In genomic region chr15:89068226-89068625, GRCm38 (mm10) we compare ENCODE assay signal across 14 mouse cellular contexts. TPM values are rescaled to one million over a fixed set of nuclear protein-coding genes. Genes with fewer than 3 reads are reported as not detected.
DNase-seq lines count a peak whose midpoint lies in the region; ATAC-seq lines count a peak whose summit lies in the region.
"Had no signal": no experiment of that assay in that cellular context is flagged by ENCODE, and none has a peak within 500 bp of the region (broad histone marks: within the 10 kb centered on the region; RNA-seq: fewer than 3 reads in every experiment).

No protein-coding gene starts in this region.

- H3K4me2 ChIP-seq in kidney, embryonic 16.5 days (replicated peaks; ENCODE audit: low read depth, low read length) = peak overlapping the region; percentile 48
- peak overlapping the region; percentile 40 for H3K4me2 ChIP-seq in limb, embryonic 12.5 days
- H3K4me2 ChIP-seq: liver, embryonic 15.5 days; midbrain, embryonic 11.5 days had no signal

- WGBS in kidney, embryonic 16.5 days = 30% methylated on average over 26 of the region's 26 CpGs
- 39% methylated on average over 26 of the region's 26 CpGs for WGBS in limb, embryonic 12.5 days

- no peak for ATAC-seq in kidney, embryonic 16.5 days (ENCODE audit: low FRiP score, low TSS enrichment)
- ATAC-seq in limb, embryonic 12.5 days (ENCODE audit: insufficient number of reproducible peaks, insufficient read depth, low FRiP score, low TSS enrichment, low read depth) = no peak
- no peak for ATAC-seq in erythroid progenitor cell, adult 5-6 weeks (replicated peaks; ENCODE audit: low FRiP score, poor library complexity, severe bottlenecking)

- H3K36me3 ChIP-seq in kidney, embryonic 16.5 days (ENCODE audit: insufficient read depth, low read length) = no peaks in the 10 kb centered on the region
- H3K36me3 ChIP-seq in limb, embryonic 12.5 days = no peaks in the 10 kb centered on the region
- H3K36me3 ChIP-seq: liver, embryonic 15.5 days had no signal

- DNase-seq in cerebellum, postnatal 10 days = peak; percentile 38 to 50
- DNase-seq in cerebellum, adult 18-20 months = no peak
- no peak for DNase-seq in kidney, postnatal 25 days
- peak; percentile 27 for DNase-seq in R1 (ENCODE audit: low read depth, low spot score)
- no peak for DNase-seq in ovary, postnatal 10 days (ENCODE audit: low spot score)
- DNase-seq: embryo, embryonic 11 days; kidney, postnatal 36 days; right cerebral cortex, postnatal 25 days; thymus, adult 2 months had no signal

- H3K4me1 ChIP-seq in kidney, embryonic 16.5 days (ENCODE audit: insufficient read depth, low read length) = peaks cover 9% of the 10 kb centered on the region; the same call in 1 of the 2 replicates
- peaks cover 9% of the 10 kb centered on the region; the same call in 1 of the 2 replicates for H3K4me1 ChIP-seq in limb, embryonic 12.5 days (replicated peaks)
- H3K4me1 ChIP-seq: liver, embryonic 15.5 days had no signal

- no peaks in the 10 kb centered on the region for H3K9me3 ChIP-seq in kidney, embryonic 16.5 days (ENCODE audit: low read length)
- H3K9me3 ChIP-seq in limb, embryonic 12.5 days = no peaks in the 10 kb centered on the region
- H3K9me3 ChIP-seq: liver, embryonic 15.5 days had no signal

- no peak overlapping the region for H3K27ac ChIP-seq in kidney, embryonic 16.5 days (ENCODE audit: low read length)
- no peak overlapping the region for H3K27ac ChIP-seq in limb, embryonic 12.5 days
- H3K27ac ChIP-seq: liver, embryonic 15.5 days had no signal

- H3K4me3 ChIP-seq in kidney, embryonic 16.5 days (ENCODE audit: low read length) = peak overlapping the region; percentile 25; the same call in 1 of the 2 replicates
- peak overlapping the region; percentile 21 for H3K4me3 ChIP-seq in limb, embryonic 12.5 days (replicated peaks)
- H3K4me3 ChIP-seq: liver, embryonic 15.5 days had no signal

- no peak overlapping the region for H3K9ac ChIP-seq in kidney, embryonic 16.5 days (replicated peaks; ENCODE audit: low read length)
- no peak overlapping the region for H3K9ac ChIP-seq in limb, embryonic 12.5 days (replicated peaks)
- H3K9ac ChIP-seq: liver, embryonic 15.5 days had no signal

- peaks cover 40% of the 10 kb centered on the region for H3K27me3 ChIP-seq in kidney, embryonic 16.5 days (ENCODE audit: insufficient read depth, low read length)
- H3K27me3 ChIP-seq in limb, embryonic 12.5 days = peaks cover 70% of the 10 kb centered on the region

RNA-seq across cellular contexts. Expression of gene Trabd, which starts 6.7 kb away (rescaled TPM):
- 53.8 and 60.3 TPM in 2 replicates for polyA plus RNA-seq in kidney, embryonic 16.5 days (2015; fragmentation: Nextera tagmentation; extraction: Ambion mirVana)
- polyA plus RNA-seq in limb, embryonic 12.5 days (2016; fragmentation: Nextera tagmentation; extraction: Ambion mirVana) = 48.6 and 48.7 TPM in 2 replicates
- total RNA-seq in erythroid progenitor cell, adult 5-6 weeks (2015; ENCODE audit: low replicate concordance) = 5.4 and 12.6 TPM in 2 replicates
- 10.4 and 11.9 TPM in 2 replicates for total RNA-seq in erythroid progenitor cell, adult 5-6 weeks (2017; ENCODE audit: low replicate concordance)

RNA-seq across cellular contexts. Expression of gene Panx2, which starts 8.7 kb away (rescaled TPM):
- 0.04 and 0.23 TPM in 2 replicates for polyA plus RNA-seq in kidney, embryonic 16.5 days (2015; fragmentation: Nextera tagmentation; extraction: Ambion mirVana)
- 0.41 and 0.54 TPM in 2 replicates for polyA plus RNA-seq in limb, embryonic 12.5 days (2016; fragmentation: Nextera tagmentation; extraction: Ambion mirVana)
- total RNA-seq in erythroid progenitor cell, adult 5-6 weeks (2015; ENCODE audit: low replicate concordance) = not detected in 2 replicates
- not detected in 2 replicates for total RNA-seq in erythroid progenitor cell, adult 5-6 weeks (2017; ENCODE audit: low replicate concordance)
- polyA plus RNA-seq: liver, embryonic 15.5 days had no signal

RNA-seq across cellular contexts. Expression of gene Selenoo, which starts 20.7 kb away (rescaled TPM):
- 19.7 and 19.8 TPM in 2 replicates for polyA plus RNA-seq in kidney, embryonic 16.5 days (2015; fragmentation: Nextera tagmentation; extraction: Ambion mirVana)
- 19.2 and 21.1 TPM in 2 replicates for polyA plus RNA-seq in limb, embryonic 12.5 days (2016; fragmentation: Nextera tagmentation; extraction: Ambion mirVana)
- 6.1 and 9.6 TPM in 2 replicates for total RNA-seq in erythroid progenitor cell, adult 5-6 weeks (2015; ENCODE audit: low replicate concordance)
- 12.5 and 15.3 TPM in 2 replicates for total RNA-seq in erythroid progenitor cell, adult 5-6 weeks (2017; ENCODE audit: low replicate concordance)

RNA-seq across cellular contexts. Expression of gene Tubgcp6, which starts 54.7 kb away (rescaled TPM):
- polyA plus RNA-seq in kidney, embryonic 16.5 days (2015; fragmentation: Nextera tagmentation; extraction: Ambion mirVana) = 14.7 and 17.8 TPM in 2 replicates
- polyA plus RNA-seq in limb, embryonic 12.5 days (2016; fragmentation: Nextera tagmentation; extraction: Ambion mirVana) = 22.7 and 24.8 TPM in 2 replicates
- 26.4 and 41.4 TPM in 2 replicates for total RNA-seq in erythroid progenitor cell, adult 5-6 weeks (2015; ENCODE audit: low replicate concordance)
- 28.1 and 28.3 TPM in 2 replicates for total RNA-seq in erythroid progenitor cell, adult 5-6 weeks (2017; ENCODE audit: low replicate concordance)

Comparison
In these comparisons a context has a peak if more than half of its experiments do, and no peak if none do; other contexts are left out.
1. DNase-seq: peak in cerebellum, postnatal 10 days (2 of 2) and R1 (single experiment); none in cerebellum, adult 18-20 months (0 of 2), kidney, postnatal 25 days (0 of 2) and ovary, postnatal 10 days (single experiment).